Mouse (Mus musculus) ovary, postnatal 14 days (tissue): ENCODE results near the gene Ppl.
A peak's percentile ranks its signal among the peaks of the same experiment; 100 is the strongest.

ENCODE experiments used
- DNase-seq: peaks from one replicate; pipeline ENCODE4 v3.0.0; 2022; ENCODE audit warnings: low spot score

Gene Ppl

DNA sequence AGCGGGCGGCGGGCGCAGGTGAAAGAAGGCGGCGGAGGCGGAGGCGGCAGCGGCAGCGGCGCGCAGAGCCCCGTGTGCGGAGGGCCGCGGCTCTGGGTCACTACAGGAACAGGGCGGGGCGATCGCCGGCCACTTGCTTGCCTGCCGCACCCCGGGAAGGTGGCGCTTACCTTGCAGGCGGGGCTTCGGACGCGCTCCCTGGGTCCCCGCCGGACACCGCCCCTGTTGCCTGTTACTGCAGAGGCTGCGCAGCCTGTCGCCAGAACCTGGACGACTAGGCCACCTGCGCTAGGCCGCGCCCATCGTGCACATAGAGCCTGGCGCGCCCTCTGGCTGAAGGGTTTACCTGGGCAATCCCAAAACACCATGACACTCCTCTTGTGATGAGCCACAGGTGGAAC lies at the start of gene Ppl:
Ppl (minus strand) TSS at position 21 of the 401 bp plus-strand sequence.
- DNase-seq: peak; percentile 28

GRCm38 (mm10) chr16:5172636-5173035 lies 40.4 kb upstream of the Ppl start:
- DNase-seq: no peak

- DNase-seq: no peak
Observed at GRCm38 (mm10) chr16:5168829-5169228, 36.6 kb upstream of the Ppl start.

DNA sequence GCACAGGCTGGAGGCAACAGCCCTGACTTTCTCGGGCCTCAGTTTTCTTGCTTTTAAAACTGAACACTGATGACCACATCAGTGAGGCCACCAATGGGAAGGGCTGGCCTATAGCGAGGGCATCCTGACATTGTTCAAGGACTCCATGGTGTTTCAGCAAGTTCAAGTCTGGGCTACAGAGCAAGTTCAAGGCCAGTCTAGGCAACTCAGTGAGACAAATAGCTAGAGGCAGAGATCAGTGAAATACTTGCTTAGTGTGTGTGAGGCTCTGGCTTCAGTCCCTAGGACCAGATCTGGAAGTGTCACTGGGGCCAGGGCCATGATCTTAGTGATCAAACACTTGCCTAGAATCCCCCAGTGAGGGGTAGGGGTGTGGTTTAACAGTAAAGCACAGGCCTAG lies 35.8 kb upstream of the Ppl start:
- DNase-seq: no peak

GRCm38 (mm10) chr16:5164327-5164726 lies 32.1 kb upstream of the Ppl start:
- DNase-seq: no peak

DNA sequence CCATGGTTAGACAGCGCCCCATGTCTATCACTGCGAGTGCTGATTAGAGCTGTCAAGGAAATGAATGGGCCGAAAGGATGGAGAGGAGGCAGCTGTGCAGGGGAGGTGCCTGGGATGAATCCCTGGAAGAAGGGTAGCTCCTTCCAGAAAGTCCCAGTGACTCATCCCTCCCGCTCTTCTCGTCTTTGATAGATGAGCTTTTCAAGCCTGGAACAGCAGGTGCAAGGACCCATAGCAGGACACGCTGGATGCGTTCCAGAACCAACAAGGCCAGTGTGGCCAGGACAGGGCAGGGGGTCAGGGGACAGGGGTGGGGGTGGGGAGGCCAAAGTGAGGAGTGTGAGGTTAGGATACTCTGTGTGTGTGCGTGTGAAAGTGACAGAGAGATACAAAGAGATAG lies 27.0 kb upstream of the Ppl start:
- DNase-seq: no peak

DNA sequence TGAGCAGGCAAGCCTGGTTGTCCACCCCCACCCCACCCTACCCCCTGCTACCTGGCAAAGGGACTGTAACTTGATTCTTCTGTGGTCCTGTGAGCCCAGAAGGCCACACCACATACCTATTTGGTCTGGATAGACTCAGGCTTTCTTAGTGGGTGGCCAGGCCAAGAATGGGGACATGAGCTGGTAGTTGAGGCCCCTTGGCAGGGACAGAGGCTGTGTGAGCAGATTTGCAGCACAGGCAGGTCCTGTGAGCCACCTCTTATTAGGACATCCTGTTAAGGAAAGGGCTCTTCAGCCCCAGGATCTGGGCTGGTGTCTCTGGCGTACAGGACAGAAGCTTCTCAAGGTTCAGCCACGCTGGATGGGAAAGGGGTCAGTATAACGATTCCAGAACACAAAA lies 24.9 kb upstream of the Ppl start:
- no peak for DNase-seq

DNA sequence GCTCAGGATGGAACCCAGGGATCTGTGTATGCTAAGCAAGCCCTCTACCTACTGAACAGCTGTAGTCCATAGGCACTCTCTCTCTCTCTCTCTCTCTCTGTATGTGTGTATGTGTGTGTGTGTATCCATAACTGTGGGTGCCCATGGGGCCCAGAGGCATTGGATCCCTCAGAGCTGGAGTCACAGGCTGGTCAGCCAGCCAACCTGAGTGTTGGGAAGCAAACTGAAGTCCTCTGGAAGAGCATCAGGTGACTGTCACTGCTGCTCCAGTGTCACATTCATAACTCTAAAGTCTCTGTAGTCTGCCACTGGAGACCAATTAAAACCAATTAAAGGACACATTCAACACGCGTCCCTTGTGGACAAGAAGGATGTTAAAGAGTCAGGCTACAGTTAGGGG lies 24.3 kb upstream of the Ppl start:
- no peak for DNase-seq

DNA sequence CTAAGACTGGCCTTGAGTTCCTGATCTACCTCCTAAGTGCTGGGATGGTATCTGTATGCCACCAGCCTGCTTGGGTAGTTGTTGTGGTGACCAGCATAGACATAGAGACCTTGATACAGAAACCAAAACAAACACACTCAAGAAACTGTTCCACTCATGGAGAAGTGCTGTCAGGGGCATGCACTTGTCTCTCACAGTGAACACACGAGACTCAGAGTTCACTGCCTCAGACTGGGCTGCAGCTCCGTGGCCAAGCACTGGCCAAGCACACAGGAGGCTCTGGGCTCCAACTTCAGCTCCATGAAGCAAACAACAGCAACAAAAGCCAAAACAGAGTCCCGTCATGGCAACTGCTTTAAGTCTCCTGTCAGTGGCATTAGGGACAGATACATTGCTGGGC lies 22.8 kb upstream of the Ppl start:
- DNase-seq: no peak

DNA sequence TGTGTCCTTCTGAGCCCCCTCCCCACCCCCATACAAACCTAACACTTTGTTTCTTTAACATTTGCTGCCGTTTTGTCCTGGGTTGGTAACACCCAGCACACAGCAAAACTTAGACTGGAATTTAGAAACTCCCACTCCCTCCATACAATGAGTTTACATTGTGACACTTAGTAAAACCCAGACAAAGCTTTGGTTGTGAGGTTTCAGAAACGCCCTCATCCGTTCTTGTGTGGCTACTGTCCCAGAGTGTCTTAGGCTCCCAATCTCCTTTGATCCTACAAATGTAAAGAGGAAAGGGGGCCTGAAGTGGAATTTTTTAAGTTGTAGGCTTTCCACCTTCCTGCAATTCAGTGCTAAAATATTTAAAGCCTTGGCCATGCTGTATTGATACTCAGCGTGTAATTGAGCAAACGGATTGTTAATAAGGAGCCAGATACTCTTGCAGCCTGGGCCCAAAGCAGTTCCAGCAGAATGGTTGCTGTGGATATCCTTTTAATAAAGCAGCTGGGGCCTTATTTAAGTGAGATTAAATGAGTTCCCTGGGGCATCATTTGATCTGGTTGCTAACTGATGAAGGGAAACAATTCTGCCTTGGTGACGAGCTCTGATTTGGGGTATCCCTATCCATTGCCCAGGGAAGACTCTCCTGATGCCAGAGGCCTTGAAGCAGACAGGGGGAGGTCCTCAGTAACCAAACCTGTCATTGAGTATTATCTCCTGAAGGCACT lies 21.2 kb upstream of the Ppl start:
- no peak for DNase-seq

DNA sequence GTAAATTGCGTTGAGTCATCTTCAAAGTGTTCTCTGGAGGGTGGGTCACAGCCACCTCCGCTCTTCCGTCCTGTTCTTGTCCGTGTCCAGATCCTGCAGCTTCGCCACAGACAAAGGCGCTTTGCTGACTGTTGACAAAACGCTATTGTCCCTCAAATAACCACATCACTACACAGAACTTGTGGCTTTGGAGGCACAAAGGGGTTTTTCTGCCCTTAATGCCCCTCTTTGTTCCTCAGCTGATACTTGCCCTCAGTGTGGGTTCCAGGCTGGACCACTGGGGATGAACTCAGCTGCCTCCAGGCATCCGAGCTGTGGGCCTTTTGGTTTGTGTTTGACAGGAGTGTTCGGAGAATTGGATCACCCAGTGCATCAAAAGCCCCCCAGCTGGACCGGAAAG lies 18.3 kb upstream of the Ppl start:
- no peak for DNase-seq

- DNase-seq: no peak
Observed at GRCm38 (mm10) chr16:5147037-5147385, 14.8 kb upstream of the Ppl start, which contains the start of gene Sec14l5. Gene Sec14l5, plus strand, starts transcription at chr16:5147109.

DNA sequence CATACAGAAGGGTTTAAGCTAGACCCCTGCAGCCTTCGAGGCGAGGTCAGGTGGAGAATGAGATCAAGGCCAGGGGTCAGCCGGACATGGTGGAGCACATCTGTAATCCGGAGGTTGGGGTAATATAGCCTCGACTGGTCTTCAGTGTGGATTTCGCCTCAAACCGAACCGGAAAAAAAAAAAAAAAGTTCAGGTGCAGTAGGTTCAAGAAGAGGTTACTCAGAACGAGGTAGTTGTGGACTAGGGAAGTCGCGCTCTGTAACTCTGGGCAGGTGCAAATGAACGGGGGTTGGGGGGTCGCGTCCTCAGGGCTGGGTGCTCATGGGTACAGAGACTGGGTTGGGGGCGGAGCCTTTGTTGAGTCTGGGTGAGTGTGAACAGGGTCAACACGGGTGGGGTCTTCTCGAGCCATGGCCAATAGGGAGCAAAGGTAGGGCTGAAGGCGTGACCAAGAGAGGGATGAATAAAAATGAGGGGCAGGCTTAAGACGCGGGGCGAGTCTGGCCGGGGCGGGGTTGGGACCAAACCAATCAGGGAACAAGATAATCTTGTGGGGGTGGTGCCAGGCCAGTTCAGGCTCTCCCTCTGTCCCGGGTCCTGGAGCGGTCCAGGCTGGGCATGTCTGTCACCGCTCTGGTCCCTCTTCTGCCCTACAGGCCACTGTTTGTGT lies 14.3 kb upstream of the Ppl start:
- DNase-seq: peak; percentile 39

DNA sequence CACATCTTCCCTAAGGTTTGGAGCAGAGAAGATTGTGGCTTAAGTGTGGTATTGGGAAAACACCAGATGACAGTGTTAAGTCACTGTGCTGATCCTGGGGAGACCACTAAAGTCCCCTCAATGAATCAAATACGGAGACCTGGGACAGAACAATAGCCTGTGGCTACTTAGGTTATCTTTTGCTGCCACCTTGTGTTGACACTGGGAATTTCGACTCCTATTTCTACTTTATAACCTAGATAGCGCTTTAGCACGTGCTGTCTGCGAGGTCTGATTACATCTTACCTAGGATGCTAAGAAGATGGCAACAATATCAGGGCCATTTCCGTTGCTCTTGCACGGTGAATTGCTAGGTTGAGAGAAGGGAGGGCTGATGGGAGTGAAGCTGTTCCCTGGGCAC lies 13.3 kb upstream of the Ppl start:
- peak; percentile 71 for DNase-seq

DNA sequence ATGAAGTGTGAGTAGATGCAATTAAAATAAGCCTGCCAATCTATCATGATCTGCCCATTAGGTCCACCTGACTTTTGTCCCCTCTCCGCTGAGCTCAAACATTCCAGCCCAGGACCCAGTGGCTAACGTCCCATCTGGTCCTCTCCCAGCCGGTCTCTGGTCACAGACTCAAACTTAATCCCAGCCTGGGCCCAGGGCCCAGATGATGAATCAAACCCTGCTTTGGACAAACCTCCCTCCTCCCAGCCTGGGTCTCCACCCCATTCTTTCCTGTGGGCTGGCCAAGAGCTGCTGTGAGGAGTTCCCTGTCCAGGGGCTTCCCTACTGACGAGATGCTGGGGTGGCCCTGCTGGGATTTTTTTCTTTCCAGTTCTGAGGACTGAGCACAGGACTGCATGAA lies 7.5 kb upstream of the Ppl start:
- no peak for DNase-seq

GRCm38 (mm10) chr16:5137006-5137540 lies 4.9 kb upstream of the Ppl start:
- DNase-seq: no peak

DNA sequence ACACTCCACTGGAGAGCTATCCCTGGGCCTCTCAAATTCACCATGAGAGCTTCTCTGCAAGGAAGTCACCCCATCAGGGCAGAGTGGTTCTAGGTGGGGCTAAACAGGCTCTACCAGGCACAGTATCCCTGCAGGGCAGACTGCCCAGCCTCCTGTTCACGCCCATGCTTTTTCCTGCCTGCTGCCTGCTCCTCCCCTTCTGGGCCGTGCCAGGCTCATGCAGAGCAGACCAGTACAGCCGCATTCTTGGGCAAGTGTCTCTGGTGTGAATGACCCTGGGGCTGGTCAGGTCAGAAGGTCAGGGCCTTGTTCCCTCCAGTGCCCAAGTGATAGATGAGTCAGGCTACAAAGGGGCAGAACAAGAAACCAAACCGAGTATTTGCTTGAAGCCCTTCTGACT lies 4.3 kb upstream of the Ppl start:
- peak; percentile 37 for DNase-seq

GRCm38 (mm10) chr16:5135551-5136261 lies 3.5 kb upstream of the Ppl start:
- no peak for DNase-seq

- peak; percentile 36 for DNase-seq
Observed at GRCm38 (mm10) chr16:5134623-5135330, 2.6 kb upstream of the Ppl start.

DNA sequence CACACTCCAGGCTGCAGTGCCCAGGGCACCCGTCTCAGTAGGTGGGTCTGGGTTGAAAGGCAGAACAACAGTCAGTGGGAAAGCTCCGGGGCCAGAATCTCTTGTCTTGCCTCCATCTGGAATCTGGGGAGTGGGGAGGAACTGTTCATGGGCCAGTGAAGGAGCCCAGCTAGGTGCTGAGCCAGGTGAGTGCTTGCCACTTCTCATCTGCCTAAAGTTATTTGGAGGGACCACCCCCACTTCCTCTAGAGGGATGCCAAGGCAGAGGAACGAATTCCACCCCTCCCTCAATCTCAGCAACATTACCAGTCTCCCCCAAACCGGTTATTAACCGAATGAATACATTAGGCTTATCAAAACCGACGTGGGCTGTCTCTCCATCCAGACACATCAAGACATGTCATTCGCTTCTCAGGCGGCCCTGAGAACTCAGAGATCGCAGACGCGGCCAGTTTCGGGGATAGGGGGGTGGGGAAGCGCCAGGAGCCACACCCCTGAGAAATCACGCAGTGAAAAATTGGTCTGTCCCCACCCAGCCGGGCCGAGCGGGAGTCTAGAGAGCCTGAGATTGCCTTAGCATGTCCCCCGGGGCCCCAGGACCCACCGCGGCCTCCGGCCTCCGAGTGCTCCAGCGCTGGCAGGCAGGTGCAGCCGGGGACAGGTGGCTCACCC lies 834 bp downstream of the Ppl start:
- no peak for DNase-seq

DNA sequence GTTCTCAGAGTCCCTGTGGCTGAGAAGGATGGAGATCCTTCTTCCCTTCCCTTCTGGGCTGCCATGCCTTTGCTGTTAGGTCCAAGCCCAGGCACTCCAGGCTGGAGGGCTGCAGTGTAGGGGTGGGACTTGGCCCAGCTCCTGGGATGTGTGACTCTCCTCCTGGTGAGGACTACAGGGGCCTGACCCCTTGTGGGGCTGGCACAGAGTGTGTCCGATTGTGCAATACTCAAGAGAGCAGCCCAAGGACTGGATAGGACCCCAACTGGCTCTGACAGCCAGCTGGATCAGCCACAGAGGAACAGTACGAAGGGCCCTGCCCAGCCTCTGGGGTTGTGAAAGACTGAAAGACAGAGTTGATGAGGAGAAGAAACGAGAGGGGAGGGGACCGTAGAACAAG lies 1.5 kb downstream of the Ppl start:
- DNase-seq: peak; percentile 39

- no peak for DNase-seq
Observed at GRCm38 (mm10) chr16:5130196-5130595, 2.0 kb downstream of the Ppl start.
